Mouse (Mus musculus) midbrain, embryonic 11.5 days (tissue): Measurements from ENCODE around the gene Elf4. TPM values are rescaled to one million over a fixed set of nuclear protein-coding genes. Genes with fewer than 3 reads are reported as not detected.
A peak's percentile ranks its signal among the peaks of the same experiment; 100 is the strongest.

ENCODE experiments used
- ATAC-seq: fragments of 200-750 bp; cut with Nextera tagmentation; 2 replicates; pipeline ENCODE4 v1.8.0; 2017; ENCODE audit warnings: moderate TSS enrichment, moderate library complexity; ENCODE audit not compliant: low FRiP score
- DNase-seq: peaks from one replicate; pipeline ENCODE4 v3.0.0; 2015; ENCODE audit warnings: low spot score; ENCODE audit errors: missing footprints
- H3K27ac ChIP-seq: fragments of 300-500 bp; sonication (generic); 2 replicates; pipeline ENCODE4 v1.5.1; 2014; ENCODE audit warnings: low read depth, low read length
- H3K27me3 ChIP-seq: fragments of 300-500 bp; sonication (generic); 2 replicates; pipeline ENCODE4 v1.6.1; 2014; ENCODE audit warnings: mild to moderate bottlenecking, low read length, moderate library complexity, mixed read lengths; ENCODE audit not compliant: control insufficient read depth, insufficient read depth
- H3K36me3 ChIP-seq: fragments of 300-500 bp; sonication (generic); 2 replicates; pipeline ENCODE4 v1.6.1; 2014; ENCODE audit warnings: mild to moderate bottlenecking, low read length, moderate library complexity, mixed read lengths; ENCODE audit not compliant: control insufficient read depth, insufficient read depth
- H3K4me1 ChIP-seq: fragments of 300-500 bp; sonication (generic); 2 replicates; pipeline ENCODE4 v1.6.1; 2014; ENCODE audit warnings: low read length; ENCODE audit not compliant: control insufficient read depth, insufficient read depth
- H3K4me2 ChIP-seq: fragments of 300-500 bp; sonication (generic); 2 replicates; pipeline ENCODE4 v1.6.1; 2014; ENCODE audit warnings: mild to moderate bottlenecking, moderate library complexity
- H3K4me3 ChIP-seq: fragments of 300-500 bp; sonication (generic); 2 replicates; pipeline ENCODE4 v1.5.1; 2014; ENCODE audit warnings: low read depth, low read length
- H3K9ac ChIP-seq: fragments of 300-500 bp; sonication (generic); 2 replicates; pipeline ENCODE4 v1.6.1; 2014; ENCODE audit warnings: low read length
- H3K9me3 ChIP-seq: fragments of 300-500 bp; sonication (generic); 2 replicates; pipeline ENCODE4 v1.6.1; 2016; ENCODE audit warnings: low read length; ENCODE audit not compliant: control insufficient read depth
- WGBS: fragments of 180-500 bp; shearing (Covaris S2); extraction: QIAGEN DNeasy Blood & Tissue Kit; methylation state at CpG from one replicate; pipeline ENCODE4 v1.1.7; 2014; 5-methylcytosine and 5-hydroxymethylcytosine counted together
- polyA plus RNA-seq: library from polyadenylated mRNA; unstranded; fragments of >200 nt; fragmentation: Nextera tagmentation; extraction: Ambion mirVana; gene quantifications from 2 replicates; pipeline ENCODE4 v1.2.1, GENCODE M21; 2014

The Elf4 gene
- polyA plus RNA-seq: 2.0 and 2.2 TPM in 2 replicates

DNA sequence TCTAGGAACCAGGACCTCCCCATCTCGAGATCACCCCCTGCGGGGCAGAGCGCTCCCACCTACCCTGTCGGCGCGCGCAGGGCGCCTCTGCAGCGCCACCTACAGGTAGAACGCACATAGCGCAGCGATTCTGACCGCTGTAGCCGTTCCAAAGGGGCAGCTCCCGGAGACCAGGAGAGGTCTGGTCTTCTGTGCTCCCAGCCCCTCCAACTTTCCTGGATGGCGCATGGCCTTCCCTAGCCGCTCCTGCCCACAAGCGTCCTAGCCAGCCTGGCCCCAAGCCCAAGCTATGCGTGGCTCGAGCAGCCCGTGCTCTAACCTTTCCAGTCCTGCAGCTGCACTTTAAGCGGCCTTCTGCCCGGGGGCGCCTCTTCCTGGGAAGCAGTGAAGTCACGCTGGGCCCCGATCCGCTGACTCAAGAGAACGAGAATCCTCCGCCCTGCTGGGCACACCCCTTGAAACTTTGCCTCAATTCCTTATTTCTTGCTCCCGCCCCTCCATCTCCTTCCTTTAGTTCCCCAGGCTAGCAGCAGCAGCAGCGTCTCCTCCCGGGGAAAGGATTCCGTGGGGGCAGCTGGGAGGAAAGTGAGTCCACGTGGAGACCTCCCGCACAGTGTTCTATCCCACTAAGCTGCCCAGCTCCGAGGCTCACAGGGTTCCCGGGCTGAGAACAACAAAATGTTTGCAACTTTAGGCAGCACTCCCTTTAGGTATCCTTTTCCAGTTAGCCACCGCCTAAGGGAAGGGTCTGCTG lies at the start of gene Elf4:
Gene Elf4, minus strand, starts transcription at position 379 of the 754 bp plus-strand sequence.
- H3K36me3 ChIP-seq: no peaks in the 10 kb centered on the region
- H3K27me3 ChIP-seq: no peaks in the 10 kb centered on the region
- peak within 1 kb of the TSS; percentile 49 for H3K4me2 ChIP-seq
- no peak within 1 kb of the TSS for H3K27ac ChIP-seq
- no peaks in the 10 kb centered on the region for H3K9me3 ChIP-seq
- DNase-seq (peak; percentile 98), ATAC-seq (peak; percentile 90)
- peak within 1 kb of the TSS; percentile 58 for H3K9ac ChIP-seq
- no peaks in the 10 kb centered on the region for H3K4me1 ChIP-seq
- 13% methylated on average over 37 of the region's 38 CpGs for WGBS
- peak within 1 kb of the TSS; percentile 27 for H3K4me3 ChIP-seq

- Histone ChIP-seq H3K27ac (no peak overlapping the region), H3K9me3 (no peaks in the 10 kb centered on the region), H3K4me2 (no peak overlapping the region), H3K4me1 (no peaks in the 10 kb centered on the region), H3K9ac (no peak overlapping the region), H3K4me3 (no peak overlapping the region), H3K27me3 (no peaks in the 10 kb centered on the region), H3K36me3 (no peaks in the 10 kb centered on the region; the same call in 1 of the 2 replicates)
- ATAC-seq (no peak), DNase-seq (no peak)
- 89% methylated on average over 8 of the region's 8 CpGs for WGBS
These were observed 30.8 kb upstream of the Elf4 start for GRCm38 (mm10) chrX:48493763-48494162.

DNA sequence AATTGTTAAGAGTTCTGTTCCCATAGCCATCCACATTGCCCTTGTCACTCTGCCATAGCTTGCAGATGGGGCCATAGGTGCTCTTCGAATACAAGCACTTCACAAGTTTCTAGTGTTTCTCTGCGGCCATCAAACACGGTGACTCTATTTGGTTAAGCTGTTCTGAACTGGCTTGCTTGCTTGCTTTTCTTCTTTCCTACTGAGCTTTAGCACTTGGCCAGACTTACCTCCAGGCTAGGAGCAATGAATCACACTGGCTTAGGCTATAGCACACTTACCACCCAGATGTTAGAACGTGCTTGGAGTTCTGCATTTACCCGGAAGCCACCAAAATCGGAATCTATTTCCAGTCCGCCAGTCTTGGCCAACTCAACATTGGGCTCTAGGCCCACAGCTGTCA lies 18.8 kb upstream of the Elf4 start:
- Histone ChIP-seq H3K9me3 (no peaks in the 10 kb centered on the region), H3K4me2 (no peak overlapping the region), H3K36me3 (no peaks in the 10 kb centered on the region), H3K4me3 (no peak overlapping the region), H3K4me1 (no peaks in the 10 kb centered on the region), H3K27ac (no peak overlapping the region), H3K9ac (no peak overlapping the region), H3K27me3 (no peaks in the 10 kb centered on the region)
- DNase-seq: no peak
- WGBS: 90% methylated on average over 7 of the region's 7 CpGs
- ATAC-seq: no peak

DNA sequence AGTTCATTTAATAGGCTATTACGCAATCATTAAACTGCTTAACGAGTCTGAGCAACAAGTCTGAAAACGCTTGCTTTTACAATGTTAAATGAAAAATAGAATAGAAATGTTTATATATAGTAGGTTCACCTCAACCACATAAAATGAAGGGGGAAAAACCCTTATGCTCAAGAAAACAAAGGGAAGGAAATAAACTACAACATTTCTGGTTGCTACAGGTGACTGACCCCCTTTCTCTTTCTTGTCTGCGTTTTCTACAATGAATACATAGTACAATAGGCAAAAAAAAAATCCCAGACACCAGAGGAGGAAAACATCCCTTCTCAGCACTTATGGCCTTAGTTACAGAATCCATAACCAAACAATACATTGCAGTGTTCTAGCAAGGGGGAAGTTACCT lies 18.2 kb upstream of the Elf4 start:
- Histone ChIP-seq H3K9me3 (no peaks in the 10 kb centered on the region), H3K4me2 (no peak overlapping the region), H3K27me3 (no peaks in the 10 kb centered on the region), H3K4me1 (no peaks in the 10 kb centered on the region), H3K4me3 (no peak overlapping the region), H3K27ac (no peak overlapping the region), H3K9ac (no peak overlapping the region), H3K36me3 (no peaks in the 10 kb centered on the region)
- DNase-seq (no peak), ATAC-seq (no peak)
- 87% methylated on average over 4 of the region's 4 CpGs for WGBS

DNA sequence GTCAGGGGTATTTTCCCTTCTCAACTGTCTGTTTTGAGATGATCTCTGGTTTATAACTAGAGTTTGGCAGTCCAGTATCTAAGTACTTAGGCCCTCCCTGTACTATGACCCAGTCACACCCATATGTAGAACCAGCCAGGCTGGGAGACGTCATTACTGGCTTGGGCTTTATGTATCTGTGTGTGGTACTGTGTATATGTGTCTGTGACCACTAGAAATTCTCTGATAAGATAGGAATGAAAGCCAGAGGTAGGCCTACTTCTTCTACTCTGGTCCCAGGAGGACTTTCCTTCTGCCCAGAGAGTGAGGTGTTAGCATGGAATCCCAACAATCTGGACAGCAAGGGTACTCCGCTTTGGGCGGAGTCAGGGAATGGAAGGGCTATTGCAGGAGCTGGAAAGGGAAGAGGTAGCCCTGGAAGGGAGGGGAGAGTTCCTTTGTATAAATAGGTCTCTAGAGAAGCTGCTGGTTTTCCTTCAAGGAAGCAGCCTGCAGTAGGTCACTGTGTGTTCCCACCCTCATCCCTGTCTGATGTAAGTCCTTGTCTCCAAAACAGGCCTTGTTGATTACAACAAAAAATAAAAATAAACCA lies 4.5 kb upstream of the Elf4 start:
- Histone ChIP-seq H3K4me2 (no peak overlapping the region), H3K36me3 (no peaks in the 10 kb centered on the region), H3K9ac (no peak overlapping the region), H3K4me3 (no peak overlapping the region), H3K9me3 (no peaks in the 10 kb centered on the region), H3K4me1 (no peaks in the 10 kb centered on the region), H3K27ac (no peak overlapping the region), H3K27me3 (no peaks in the 10 kb centered on the region)
- DNase-seq (no peak), ATAC-seq (no peak)
- WGBS: 84% methylated on average over 3 of the region's 3 CpGs

GRCm38 (mm10) chrX:48466174-48466573 lies 3.2 kb upstream of the Elf4 start:
- Histone ChIP-seq H3K4me3 (no peak overlapping the region), H3K9me3 (no peaks in the 10 kb centered on the region), H3K27ac (no peak overlapping the region), H3K9ac (no peak overlapping the region), H3K27me3 (no peaks in the 10 kb centered on the region), H3K4me1 (no peaks in the 10 kb centered on the region), H3K4me2 (no peak overlapping the region), H3K36me3 (no peaks in the 10 kb centered on the region)
- 81% methylated on average over 2 of the region's 2 CpGs for WGBS
- no peak for DNase-seq
- ATAC-seq: no peak

DNA sequence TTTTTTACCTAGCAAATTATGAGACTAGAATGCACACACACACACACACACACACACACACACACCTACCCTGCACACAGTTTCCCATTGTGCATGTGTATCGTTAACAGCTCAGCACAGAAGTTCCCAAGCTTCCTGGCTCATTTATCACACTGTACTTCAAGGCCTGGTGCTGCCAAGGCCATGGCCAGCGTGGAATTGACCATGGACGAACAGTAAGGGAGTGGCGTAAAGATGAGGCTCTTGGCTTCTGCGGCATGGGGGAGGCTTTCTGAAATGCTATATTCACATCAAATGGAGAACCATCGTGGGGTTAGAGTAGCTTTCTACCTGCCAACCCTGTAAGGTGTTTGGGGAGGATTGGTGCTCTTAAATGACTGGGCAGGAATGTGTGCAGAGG lies 1.5 kb upstream of the Elf4 start:
- Histone ChIP-seq H3K9me3 (no peaks in the 10 kb centered on the region), H3K4me1 (no peaks in the 10 kb centered on the region), H3K27me3 (no peaks in the 10 kb centered on the region), H3K27ac (no peak overlapping the region), H3K4me2 (no peak overlapping the region), H3K9ac (no peak overlapping the region), H3K36me3 (no peaks in the 10 kb centered on the region), H3K4me3 (no peak overlapping the region)
- DNase-seq (no peak), ATAC-seq (no peak)
- WGBS: 94% methylated on average over 6 of the region's 6 CpGs

DNA sequence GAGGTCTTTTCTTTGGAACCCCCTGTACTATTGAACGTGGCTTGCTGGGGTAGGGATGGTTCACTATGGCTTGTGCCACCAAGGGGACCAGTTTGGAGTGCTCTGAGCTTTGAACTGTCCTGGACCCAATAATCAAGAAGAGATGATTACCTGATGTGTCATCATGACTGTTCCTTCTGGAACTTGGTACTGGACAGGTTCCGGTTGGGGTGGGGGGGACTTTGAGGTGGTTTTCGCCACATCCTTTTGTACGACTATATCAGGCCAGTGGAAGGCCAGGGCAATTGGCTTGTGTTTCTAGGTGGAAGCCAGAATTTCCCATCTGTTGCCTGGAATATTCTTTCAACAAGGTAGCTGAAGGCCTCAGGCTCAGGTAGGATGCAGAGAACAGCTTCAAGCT lies 704 bp upstream of the Elf4 start:
- H3K9ac ChIP-seq: no peak overlapping the region

GRCm38 (mm10) chrX:48462297-48462696 lies 635 bp downstream of the Elf4 start:
- no peak for DNase-seq
- H3K9ac ChIP-seq: no peak overlapping the region
- H3K27me3 ChIP-seq: no peaks in the 10 kb centered on the region
- ATAC-seq: peak; percentile 35; the same call in 1 of the 2 replicates
- 17% methylated on average over 4 of the region's 4 CpGs for WGBS
- H3K4me2 ChIP-seq: peak overlapping the region; percentile 49; the same call in 1 of the 2 replicates
- peak overlapping the region; percentile 27 for H3K4me3 ChIP-seq
- H3K27ac ChIP-seq: no peak overlapping the region
- H3K9me3 ChIP-seq: no peaks in the 10 kb centered on the region
- no peaks in the 10 kb centered on the region for H3K4me1 ChIP-seq
- H3K36me3 ChIP-seq: no peaks in the 10 kb centered on the region

More for the DNA sequence above, 704 bp upstream of the Elf4 start:
- ATAC-seq: no peak
- H3K9me3 ChIP-seq: no peaks in the 10 kb centered on the region
- H3K4me2 ChIP-seq: no peak overlapping the region
- H3K36me3 ChIP-seq: no peaks in the 10 kb centered on the region
- no peak for DNase-seq
- H3K27me3 ChIP-seq: no peaks in the 10 kb centered on the region
- no peaks in the 10 kb centered on the region for H3K4me1 ChIP-seq
- H3K4me3 ChIP-seq: no peak overlapping the region
- H3K27ac ChIP-seq: no peak overlapping the region
- 85% methylated on average over 4 of the region's 4 CpGs for WGBS
